Mouse (Mus musculus): ENCODE measurements around the gene Ppp2r3d.

Ppp2r3d gene

DNA sequence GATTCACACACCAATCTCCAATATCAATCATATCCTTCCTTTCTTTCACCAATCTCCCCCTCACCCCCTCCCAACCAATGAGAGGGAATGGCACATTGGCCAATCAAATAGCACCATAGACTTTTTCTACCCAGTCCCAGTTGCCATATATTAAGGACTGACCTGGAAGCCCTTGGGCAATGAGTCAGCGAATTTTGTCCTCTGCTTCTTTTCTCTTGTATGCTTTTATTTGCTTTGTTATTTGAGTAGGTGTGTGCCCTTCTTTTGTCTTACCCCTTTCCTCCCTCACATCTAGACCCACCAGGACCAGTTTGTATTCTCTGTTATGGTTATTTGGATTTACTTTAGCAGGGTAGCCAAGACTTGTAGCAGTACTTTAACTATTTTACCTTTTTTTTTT lies 68.1 kb downstream of the Ppp2r3d start:
- DNase-seq: no peak
